Mouse (Mus musculus): ENCODE measurements around the gene Fxyd2. TPM values are rescaled to one million over a fixed set of nuclear protein-coding genes. Genes with fewer than 3 reads are reported as not detected.

The Fxyd2 gene
- 0.07 TPM for polyA plus RNA-seq (2012; fragmentation: generic; extraction: Trizol)

GRCm38 (mm10) chr9:45399434-45399833, at the start of gene Fxyd2:
Gene Fxyd2, plus strand, starts transcription at chr9:45399669.
- Histone ChIP-seq H3K27me3 (ENCODE audit: control insufficient read depth, insufficient read depth, insufficient read length) (no peaks in the 10 kb centered on the region), H3K4me2 (ENCODE audit: low read depth) (no peak within 1 kb of the TSS), H3K79me2 (ENCODE audit: control insufficient read depth, insufficient read depth) (no peaks in the 10 kb centered on the region), H3K36me3 (ENCODE audit: control insufficient read depth, insufficient read depth) (no peaks in the 10 kb centered on the region), H3K4me3 (no peak within 1 kb of the TSS), H3ac (ENCODE audit: control insufficient read depth, insufficient read length) (no peak within 1 kb of the TSS)
- TF ChIP-seq REST (IDR thresholded peaks at IDR 0.05; ENCODE audit: insufficient read depth, insufficient read length) (no peak), MAX (IDR thresholded peaks at IDR 0.05; ENCODE audit: low read depth) (no peak), E2F4 (IDR thresholded peaks at IDR 0.05; ENCODE audit: insufficient read depth) (no peak), TCF12 (IDR thresholded peaks at IDR 0.05; ENCODE audit: insufficient read depth, poor library complexity, severe bottlenecking) (no peak), MYOD1 (IDR thresholded peaks at IDR 0.05; ENCODE audit: control insufficient read depth in 1 of 3, insufficient read length in 2 of 3, low read depth in 2 of 3) (no peak), MYOG (IDR thresholded peaks at IDR 0.05; ENCODE audit: control insufficient read depth in 1 of 3, insufficient read depth in 1 of 3, insufficient read length in 2 of 3, low read depth in 2 of 3) (no peak), TCF3 (IDR thresholded peaks at IDR 0.05; ENCODE audit: insufficient read length, low read depth) (no peak)

GRCm38 (mm10) chr9:45349851-45350250, 49.6 kb upstream of the Fxyd2 start:
- no peak for TF ChIP-seq REST (IDR thresholded peaks at IDR 0.05; ENCODE audit: insufficient read depth, insufficient read length)
- no peak for TF ChIP-seq POLR2AphosphoS2 (IDR thresholded peaks at IDR 0.05; ENCODE audit: insufficient read length, low read depth)
- TF ChIP-seq SRF (IDR thresholded peaks at IDR 0.05; ENCODE audit: control insufficient read depth, insufficient read length, low read depth): no peak
- TF ChIP-seq CEBPB (IDR thresholded peaks at IDR 0.05; ENCODE audit: insufficient read depth, poor library complexity, severe bottlenecking): no peak
- TF ChIP-seq USF1 (IDR thresholded peaks at IDR 0.05; ENCODE audit: low read depth): no peak
- no peak for TF ChIP-seq E2F4 (IDR thresholded peaks at IDR 0.05; ENCODE audit: insufficient read depth)
- H3K4me3 ChIP-seq: no peak overlapping the region
- H3ac ChIP-seq (ENCODE audit: control insufficient read depth, insufficient read length): no peak overlapping the region
- H3K4me2 ChIP-seq (ENCODE audit: low read depth): no peak overlapping the region
- H3K79me2 ChIP-seq (ENCODE audit: control insufficient read depth, insufficient read depth): no peaks in the 10 kb centered on the region
- H3K27me3 ChIP-seq (ENCODE audit: control insufficient read depth, insufficient read depth, insufficient read length): no peaks in the 10 kb centered on the region
- H3K36me3 ChIP-seq (ENCODE audit: control insufficient read depth, insufficient read depth): no peaks in the 10 kb centered on the region

- Histone ChIP-seq H3K36me3 (ENCODE audit: control insufficient read depth, insufficient read depth) (no peaks in the 10 kb centered on the region), H3K4me2 (ENCODE audit: low read depth) (no peak overlapping the region), H3K4me3 (no peak overlapping the region), H3K79me2 (ENCODE audit: control insufficient read depth, insufficient read depth) (no peaks in the 10 kb centered on the region), H3ac (ENCODE audit: control insufficient read depth, insufficient read length) (no peak overlapping the region), H3K27me3 (ENCODE audit: control insufficient read depth, insufficient read depth, insufficient read length) (peaks cover 5% of the 10 kb centered on the region)
- no peak for TF ChIP-seq REST (IDR thresholded peaks at IDR 0.05; ENCODE audit: insufficient read depth, insufficient read length)
- no peak for TF ChIP-seq POLR2A (IDR thresholded peaks at IDR 0.05; ENCODE audit: insufficient read length, low read depth)
- TF ChIP-seq MYOD1 (IDR thresholded peaks at IDR 0.05; ENCODE audit: control insufficient read depth in 1 of 3, insufficient read length in 2 of 3, low read depth in 2 of 3): no peak
- TF ChIP-seq SRF (IDR thresholded peaks at IDR 0.05; ENCODE audit: control insufficient read depth, insufficient read length, low read depth): no peak
- TF ChIP-seq TCF12 (IDR thresholded peaks at IDR 0.05; ENCODE audit: insufficient read depth, poor library complexity, severe bottlenecking): no peak
- TF ChIP-seq USF1 (IDR thresholded peaks at IDR 0.05; ENCODE audit: low read depth): no peak
- TF ChIP-seq MAX (IDR thresholded peaks at IDR 0.05; ENCODE audit: low read depth): no peak
- TF ChIP-seq TCF3 (IDR thresholded peaks at IDR 0.05; ENCODE audit: insufficient read length, low read depth): no peak
- no peak for TF ChIP-seq E2F4 (IDR thresholded peaks at IDR 0.05; ENCODE audit: insufficient read depth)
These were observed 44.3 kb upstream of the Fxyd2 start for GRCm38 (mm10) chr9:45355192-45355591.

- Histone ChIP-seq H3ac (ENCODE audit: control insufficient read depth, insufficient read length) (no peak overlapping the region), H3K79me2 (ENCODE audit: control insufficient read depth, insufficient read depth) (no peaks in the 10 kb centered on the region), H3K27me3 (ENCODE audit: control insufficient read depth, insufficient read depth, insufficient read length) (peaks cover 5% of the 10 kb centered on the region), H3K4me2 (ENCODE audit: low read depth) (no peak overlapping the region), H3K4me3 (no peak overlapping the region), H3K36me3 (ENCODE audit: control insufficient read depth, insufficient read depth) (no peaks in the 10 kb centered on the region)
- no peak for TF ChIP-seq REST (IDR thresholded peaks at IDR 0.05; ENCODE audit: insufficient read depth, insufficient read length)
- TF ChIP-seq MYOD1 (IDR thresholded peaks at IDR 0.05; ENCODE audit: control insufficient read depth in 1 of 3, insufficient read length in 2 of 3, low read depth in 2 of 3): no peak
- no peak for TF ChIP-seq E2F4 (IDR thresholded peaks at IDR 0.05; ENCODE audit: insufficient read depth)
- no peak for TF ChIP-seq TCF3 (IDR thresholded peaks at IDR 0.05; ENCODE audit: insufficient read length, low read depth)
- TF ChIP-seq CEBPB (IDR thresholded peaks at IDR 0.05; ENCODE audit: insufficient read depth, poor library complexity, severe bottlenecking): no peak
- TF ChIP-seq POLR2AphosphoS2 (IDR thresholded peaks at IDR 0.05; ENCODE audit: insufficient read length, low read depth): no peak
- TF ChIP-seq USF1 (IDR thresholded peaks at IDR 0.05; ENCODE audit: low read depth): no peak
- no peak for TF ChIP-seq POLR2A (IDR thresholded peaks at IDR 0.05; ENCODE audit: insufficient read length, low read depth)
These were observed 41.1 kb upstream of the Fxyd2 start for GRCm38 (mm10) chr9:45358356-45358755.

GRCm38 (mm10) chr9:45362051-45362461, 37.4 kb upstream of the Fxyd2 start:
- Histone ChIP-seq H3K4me2 (ENCODE audit: low read depth) (no peak overlapping the region), H3K4me3 (no peak overlapping the region), H3K27me3 (ENCODE audit: control insufficient read depth, insufficient read depth, insufficient read length) (peaks cover 8% of the 10 kb centered on the region), H3K36me3 (ENCODE audit: control insufficient read depth, insufficient read depth) (no peaks in the 10 kb centered on the region), H3K79me2 (ENCODE audit: control insufficient read depth, insufficient read depth) (no peaks in the 10 kb centered on the region), H3ac (ENCODE audit: control insufficient read depth, insufficient read length) (no peak overlapping the region)
- no peak for TF ChIP-seq POLR2AphosphoS2 (IDR thresholded peaks at IDR 0.05; ENCODE audit: insufficient read length, low read depth)
